Mouse (Mus musculus) A20 (cell line): Measurements from ENCODE around the gene Rtp3.

ENCODE experiments used
- DNase-seq: peaks from one replicate; pipeline ENCODE4 v3.0.0-alpha.2; 2011; ENCODE audit warnings: low read depth, low spot score

The Rtp3 gene

GRCm38 (mm10) chr9:110982351-110982750 is 8.0 kb downstream of the Rtp3 start:
- DNase-seq = no peak

DNA sequence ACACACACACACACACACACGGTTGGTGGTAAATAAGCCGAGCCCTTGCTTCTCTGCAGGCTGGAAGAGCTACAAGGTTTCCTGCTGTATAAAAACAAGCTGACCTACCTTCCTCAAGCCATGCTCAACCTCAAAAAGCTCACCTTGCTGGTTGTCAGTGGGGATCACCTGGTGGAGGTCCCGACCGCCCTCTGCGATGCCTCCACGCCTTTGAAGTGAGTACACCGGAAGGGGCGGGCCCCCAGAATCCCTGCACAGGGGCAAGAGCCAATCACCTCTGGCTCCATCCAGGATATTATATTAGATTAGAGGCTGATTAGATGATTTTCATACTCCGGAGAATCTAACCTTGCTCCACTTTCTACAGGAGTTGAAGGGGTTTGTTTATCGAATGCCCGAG is 11.0 kb downstream of the Rtp3 start:
- no peak for DNase-seq

DNA sequence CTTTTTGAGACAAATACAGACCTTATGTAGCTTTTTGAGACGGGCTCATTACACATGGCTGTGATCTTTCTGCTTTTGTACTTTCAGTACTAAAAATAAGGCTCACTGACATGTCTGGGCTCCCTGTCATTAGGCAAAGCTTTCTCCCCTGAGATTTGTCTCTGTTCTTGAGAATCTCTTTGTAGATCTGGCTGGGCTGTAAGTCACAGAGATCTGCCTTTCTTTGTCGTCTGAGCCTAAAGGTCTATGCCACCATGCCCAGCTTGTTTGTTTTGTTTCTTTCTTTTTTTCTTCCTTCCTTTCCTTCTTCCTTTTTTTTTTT is 24.5 kb downstream of the Rtp3 start:
- no peak for DNase-seq

DNA sequence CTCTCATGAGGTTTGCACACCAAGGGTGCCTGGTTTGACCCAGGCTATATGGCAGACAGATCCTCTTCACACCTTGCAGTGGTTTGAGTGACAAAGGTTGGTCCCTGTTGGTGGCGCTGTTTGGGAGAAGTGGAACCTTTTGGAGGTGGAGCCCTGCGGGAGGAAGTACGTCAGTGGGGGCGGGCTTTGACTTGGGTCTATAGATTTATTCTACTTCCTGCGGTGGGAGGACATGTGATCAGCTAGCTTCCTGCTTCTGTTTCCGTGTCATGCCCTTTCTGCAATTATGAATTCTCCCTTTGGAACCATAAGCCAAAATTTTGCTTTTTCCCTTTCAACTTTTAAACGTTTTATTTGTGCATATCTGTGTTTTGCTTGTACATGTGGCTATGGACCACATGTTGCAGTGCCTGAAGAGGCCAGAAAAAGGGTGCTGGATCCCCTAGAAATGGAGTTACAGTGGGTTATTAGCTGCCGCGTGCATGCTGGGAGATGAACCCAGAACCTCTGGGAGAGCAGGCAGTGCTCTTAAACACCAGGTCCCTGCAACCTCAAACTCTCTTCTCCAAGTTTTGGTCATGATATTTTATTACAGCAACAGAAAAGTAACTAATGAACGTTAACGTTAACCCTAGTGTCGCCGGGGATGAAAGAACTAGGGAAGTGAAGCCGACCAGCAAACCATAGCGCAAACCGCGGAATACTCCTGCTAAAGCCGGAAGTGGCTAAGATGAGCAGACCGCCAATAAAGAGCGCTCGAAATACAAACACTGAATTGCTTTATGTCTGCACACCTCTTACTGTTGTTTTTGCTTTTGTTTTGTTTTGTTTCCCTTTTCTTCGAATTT is 25.1 kb downstream of the Rtp3 start:
- DNase-seq = no peak

GRCm38 (mm10) chr9:110963566-110964115 is 26.7 kb downstream of the Rtp3 start:
- DNase-seq = no peak

- DNase-seq = no peak
Observed at GRCm38 (mm10) chr9:110961386-110961785, 29.0 kb downstream of the Rtp3 start.

DNA sequence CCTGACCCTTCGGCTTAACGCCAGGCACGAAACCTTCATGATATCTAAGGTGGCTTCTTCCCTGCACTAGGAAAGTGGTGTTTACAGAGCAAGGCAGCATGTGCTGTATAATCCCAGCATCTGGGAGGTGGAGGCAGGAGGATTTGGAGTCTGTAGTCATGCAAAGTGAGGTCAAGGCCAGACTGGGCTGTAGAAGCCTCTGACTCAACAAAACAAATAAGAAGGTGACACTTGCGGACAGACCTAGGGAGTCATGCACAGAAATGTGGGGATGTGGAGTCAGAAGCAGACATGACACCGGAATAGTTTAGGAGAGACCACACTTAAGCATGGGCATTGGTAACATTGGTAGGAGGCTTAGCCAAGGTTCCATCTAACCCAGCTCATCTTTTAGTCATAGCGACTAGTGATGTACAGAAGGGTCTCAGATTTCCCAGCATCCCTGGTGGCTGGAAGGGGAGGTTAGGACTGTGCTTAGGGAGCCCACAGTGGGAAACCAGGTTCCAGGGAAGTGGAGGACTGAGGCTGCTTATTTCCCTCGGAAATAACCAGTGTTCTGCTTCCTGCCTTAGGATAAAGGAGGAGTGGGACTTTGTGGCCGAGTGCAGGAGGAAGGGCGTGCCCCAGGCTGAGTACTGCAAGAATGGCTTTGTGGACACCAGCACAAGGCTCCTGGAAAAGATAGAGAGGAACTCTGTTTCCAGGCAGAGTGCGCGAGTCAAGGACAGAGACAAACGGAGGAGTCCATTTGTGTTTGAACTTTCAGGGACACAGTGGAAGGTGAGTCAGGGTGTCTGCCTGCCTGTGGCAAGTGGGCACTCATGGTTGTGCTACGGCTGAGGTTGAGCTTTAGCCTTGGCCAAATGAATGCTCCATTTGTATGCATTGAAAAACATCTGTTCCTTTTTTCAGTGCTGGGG is 29.9 kb downstream of the Rtp3 start:
- no peak for DNase-seq

DNA sequence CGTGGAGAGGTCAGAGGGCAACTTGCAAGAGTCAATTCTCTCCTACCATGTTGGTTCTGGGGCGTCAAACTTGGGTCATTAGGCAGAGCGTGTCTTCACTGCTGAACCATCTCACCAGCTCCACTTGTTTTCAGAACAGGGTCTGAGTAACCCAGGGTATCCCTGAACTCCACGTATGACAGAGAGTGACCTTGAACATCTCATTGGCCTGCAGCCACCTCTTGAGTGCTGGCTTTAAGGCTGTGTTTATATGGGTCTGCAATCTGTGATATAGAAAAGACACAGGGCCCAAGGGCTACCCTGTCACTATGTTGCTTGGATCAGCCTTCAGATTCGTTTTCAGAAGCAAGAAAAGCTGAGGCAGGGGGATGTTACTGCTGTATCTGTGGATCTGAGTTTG is 30.7 kb downstream of the Rtp3 start:
- DNase-seq = no peak

DNA sequence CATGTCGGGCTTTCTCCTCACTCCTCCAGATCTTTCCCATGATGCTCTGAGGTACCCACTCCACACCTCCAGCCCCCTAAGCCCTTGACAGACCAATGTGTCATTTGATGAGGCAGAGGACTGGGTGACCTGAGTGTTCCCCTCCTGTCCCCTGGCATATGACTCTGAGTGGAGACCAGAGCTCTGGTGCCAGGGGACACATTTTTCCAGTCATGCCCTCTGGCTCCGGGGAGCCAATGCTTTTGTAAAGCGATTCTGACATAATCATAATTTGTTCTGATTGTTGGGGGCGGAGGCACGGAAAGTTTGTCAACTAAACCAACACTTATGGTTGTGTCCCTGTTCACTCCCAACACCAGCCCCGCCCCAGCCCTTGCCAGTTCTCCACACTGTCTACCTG is 34.4 kb downstream of the Rtp3 start:
- DNase-seq = no peak

DNA sequence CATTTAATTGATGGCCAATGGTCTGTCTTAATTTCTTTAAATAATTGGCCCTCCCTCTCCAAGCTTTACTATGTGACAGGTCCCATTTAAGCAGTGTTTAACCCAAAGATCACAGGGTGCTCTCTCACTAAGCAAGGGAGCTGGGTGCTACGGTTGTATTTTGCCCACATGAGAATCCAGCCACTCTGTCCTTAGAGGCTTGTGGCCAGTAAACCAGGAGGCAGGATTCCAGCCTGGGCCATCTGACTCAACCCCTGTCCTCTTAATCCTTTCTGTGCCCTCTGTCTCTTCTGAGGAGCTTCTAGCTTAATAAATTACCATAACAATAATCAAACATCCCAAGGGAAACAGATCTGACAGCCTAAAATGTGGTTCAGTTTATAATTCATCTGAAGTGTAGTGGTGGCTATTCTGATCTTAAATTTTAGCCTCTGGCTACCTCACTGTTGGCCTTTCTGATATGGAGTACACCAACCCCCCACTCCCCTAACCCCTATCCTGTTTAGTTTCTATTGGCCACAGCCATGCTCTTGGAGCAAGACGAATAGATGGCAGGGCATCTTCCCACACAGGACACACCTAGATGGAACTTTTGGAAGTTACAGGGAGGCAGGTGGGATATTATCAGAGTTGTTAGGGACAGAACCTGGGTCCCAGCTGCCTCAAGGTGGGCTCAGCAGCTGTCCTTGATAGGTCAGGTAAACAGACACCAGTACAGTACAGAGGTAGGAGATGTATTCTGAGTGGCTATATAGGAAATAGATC is 35.5 kb downstream of the Rtp3 start:
- DNase-seq = no peak

- no peak for DNase-seq
Observed at GRCm38 (mm10) chr9:110953550-110954461, 36.6 kb downstream of the Rtp3 start.

- no peak for DNase-seq
Observed at GRCm38 (mm10) chr9:110952931-110953549, 37.3 kb downstream of the Rtp3 start.

DNA sequence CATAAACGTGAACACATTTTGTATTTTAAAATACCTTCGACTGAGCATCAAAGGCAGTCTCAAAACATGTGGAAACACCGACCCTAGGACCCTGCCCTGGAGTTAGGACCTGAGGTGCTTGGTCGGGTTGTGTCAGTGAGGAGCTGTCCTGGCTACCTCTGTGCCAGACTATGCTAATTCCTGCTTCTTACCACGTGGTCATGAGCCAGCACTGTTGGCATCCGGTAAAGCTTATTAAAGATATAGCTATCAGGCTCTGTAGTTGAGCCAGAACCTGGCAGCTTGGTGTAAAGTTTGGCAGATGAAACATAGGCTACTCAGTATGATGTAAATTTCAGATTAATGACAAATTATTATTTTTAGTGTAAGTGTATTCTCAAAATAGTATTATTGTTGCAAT is 38.0 kb downstream of the Rtp3 start:
- no peak for DNase-seq

DNA sequence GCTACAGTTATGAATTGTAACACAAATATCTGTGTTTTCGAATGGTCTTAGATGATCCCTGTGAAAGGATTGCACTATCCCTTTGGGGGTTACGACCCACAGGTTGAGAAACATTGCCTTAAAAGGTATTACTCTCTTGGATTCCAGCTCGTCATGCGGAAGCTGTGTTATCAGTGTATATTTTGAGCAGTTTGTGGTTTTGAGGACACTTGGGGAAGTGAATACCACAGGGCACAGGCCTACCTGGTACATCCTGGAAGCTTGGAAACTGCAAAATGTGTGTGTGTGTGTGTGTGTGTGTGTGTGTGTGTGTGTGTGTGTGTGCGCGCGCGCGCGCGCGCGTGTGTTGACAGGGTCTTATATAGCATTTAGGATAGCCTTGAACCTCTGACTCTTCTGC is 38.5 kb downstream of the Rtp3 start:
- no peak for DNase-seq

DNA sequence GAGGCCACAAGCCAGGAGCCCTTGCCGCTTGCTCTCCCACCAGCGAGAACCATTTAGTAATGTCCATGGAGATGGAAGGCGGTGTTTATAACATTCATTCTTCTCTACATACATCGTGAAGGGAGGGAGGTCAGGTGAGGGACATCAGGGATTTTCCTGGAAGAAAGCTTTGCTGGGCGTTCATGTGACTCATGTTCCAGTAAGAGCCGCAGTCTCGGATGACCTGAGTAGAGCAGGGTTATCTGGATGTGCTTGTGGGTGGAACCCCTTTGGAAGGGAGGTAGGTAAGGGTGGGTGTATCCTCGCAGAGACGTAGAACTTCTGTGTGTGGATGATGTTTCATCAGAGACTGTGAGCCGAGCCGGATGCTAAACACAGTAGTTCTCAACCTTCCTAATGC is 39.0 kb downstream of the Rtp3 start, which contains the start of gene Lrrc2:
Gene Lrrc2 (plus strand): TSS at position 149 of the 400 bp plus-strand sequence.
- no peak for DNase-seq

DNA sequence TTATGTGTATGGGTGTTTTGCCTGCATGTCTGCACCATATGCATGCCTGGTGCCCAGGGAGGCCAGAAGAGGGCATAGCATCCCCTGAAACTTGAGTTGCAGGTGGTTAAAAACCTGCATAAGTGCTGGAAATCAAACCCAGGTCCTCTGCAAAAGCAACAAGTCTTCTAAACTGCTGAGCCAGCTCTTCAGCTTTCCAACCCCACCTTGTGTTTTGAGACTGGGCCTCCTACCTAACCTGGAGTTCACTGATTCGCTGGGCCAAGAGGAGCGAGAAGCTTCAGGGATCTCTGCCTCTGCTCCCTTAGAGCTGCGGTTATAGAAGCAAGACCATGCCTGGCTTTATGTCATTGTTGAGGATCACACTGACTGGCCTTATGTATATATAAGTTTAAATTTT is 40.3 kb downstream of the Rtp3 start:
- no peak for DNase-seq

DNA sequence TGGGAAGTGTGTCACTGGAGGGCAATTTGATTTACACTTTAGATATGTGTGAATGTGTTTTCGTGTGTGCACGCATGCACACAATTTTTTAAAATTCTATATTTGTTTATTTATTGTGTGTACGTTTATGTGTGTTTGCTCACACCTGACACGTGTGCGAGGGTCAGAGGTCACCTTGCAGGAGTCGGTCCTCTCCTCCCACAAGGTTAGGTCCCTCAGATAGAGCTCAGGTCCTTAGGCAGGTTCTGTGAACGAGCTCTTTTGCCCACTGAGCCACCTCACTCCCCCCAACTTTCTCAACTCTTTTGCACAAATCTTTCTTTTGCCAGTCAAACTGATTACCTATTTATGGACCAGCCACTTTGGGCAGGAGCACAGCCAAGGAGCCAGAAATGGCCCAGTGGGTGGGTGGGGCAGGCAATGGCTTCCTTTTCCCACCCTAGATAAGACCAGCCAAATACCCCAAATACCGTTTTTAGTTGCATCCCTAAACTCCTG is 41.5 kb downstream of the Rtp3 start:
- DNase-seq = no peak

- DNase-seq = no peak
Observed at GRCm38 (mm10) chr9:110947900-110948299, 42.5 kb downstream of the Rtp3 start.

DNA sequence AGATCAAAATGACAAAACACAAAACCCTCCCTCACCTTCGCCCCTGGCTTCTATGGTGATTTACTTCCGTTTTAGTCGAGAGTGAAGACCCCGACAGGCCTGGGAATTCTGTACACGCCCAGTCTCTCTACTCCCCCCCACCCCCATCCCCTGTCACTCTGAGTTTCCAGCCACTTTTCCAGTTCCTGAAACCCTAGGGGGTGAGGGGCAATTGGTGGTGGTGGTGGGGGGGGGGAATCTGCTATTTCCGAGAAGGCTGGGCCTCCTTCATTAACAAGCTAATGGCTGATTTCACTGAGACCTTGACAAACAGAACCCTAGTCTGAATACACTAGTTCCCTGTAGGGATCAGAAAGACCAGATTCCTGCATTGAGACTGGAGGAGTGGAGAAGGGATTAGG is 43.1 kb downstream of the Rtp3 start:
- DNase-seq = no peak

DNA sequence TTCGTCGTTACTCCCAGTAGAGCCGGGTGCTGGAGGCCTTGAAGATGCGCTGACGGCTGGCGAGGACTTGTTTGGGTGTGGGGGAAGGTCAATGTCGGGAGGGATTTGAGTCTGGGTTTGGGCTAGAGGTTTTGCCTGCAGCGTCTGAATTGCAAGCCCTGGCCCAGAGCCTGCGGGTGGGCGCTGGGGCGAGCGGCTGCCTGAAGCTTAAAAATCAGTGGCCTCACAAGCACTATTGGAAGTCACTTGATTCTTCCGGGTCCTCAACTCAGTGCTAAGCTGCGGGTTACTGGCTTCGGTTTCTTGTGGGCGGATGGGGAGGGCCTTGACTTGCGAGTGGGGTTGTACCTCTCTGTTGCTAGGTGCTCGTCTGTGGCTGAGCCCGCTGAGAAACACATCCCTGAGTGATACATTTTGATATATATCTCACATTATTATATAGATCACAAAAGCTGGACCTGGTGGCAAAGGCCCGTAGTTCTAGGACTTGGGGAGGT is 43.8 kb downstream of the Rtp3 start:
- DNase-seq = no peak
